Mouse (Mus musculus) liver, embryonic 11.5 days (tissue): Measurements from ENCODE around the gene Hist2h2ac. TPM values are rescaled to one million over a fixed set of nuclear protein-coding genes. Genes with fewer than 3 reads are reported as not detected.

Source experiments
- ATAC-seq: fragments of 200-750 bp; cut with Nextera tagmentation; replicated peaks from 2 replicates; pipeline ENCODE4 v1.8.0; 2017; ENCODE audit warnings: moderate number of reproducible peaks, mild to moderate bottlenecking, moderate TSS enrichment, moderate library complexity; ENCODE audit not compliant: low FRiP score
- DNase-seq: peaks from one replicate; pipeline ENCODE4 v3.0.0-alpha.2; 2017; ENCODE audit warnings: low spot score
- H3K27ac ChIP-seq: fragments of 300-500 bp; sonication (generic); 2 replicates; pipeline ENCODE4 v1.5.1; 2014; ENCODE audit warnings: mild to moderate bottlenecking, low read depth, low read length, control low read depth
- H3K27me3 ChIP-seq: fragments of 300-500 bp; sonication (generic); replicated peaks from 2 replicates; pipeline ENCODE4 v1.6.1; 2014; ENCODE audit warnings: low read length, mixed read lengths; ENCODE audit not compliant: control insufficient read depth, insufficient read depth
- H3K36me3 ChIP-seq: fragments of 300-500 bp; sonication (generic); 2 replicates; pipeline ENCODE4 v1.6.1; 2014; ENCODE audit warnings: mild to moderate bottlenecking, low read length, moderate library complexity, mixed read lengths; ENCODE audit not compliant: control insufficient read depth, insufficient read depth
- H3K4me1 ChIP-seq: fragments of 300-500 bp; sonication (generic); replicated peaks from 2 replicates; pipeline ENCODE4 v1.6.1; 2014; ENCODE audit warnings: low read length, mixed read lengths; ENCODE audit not compliant: control insufficient read depth, insufficient read depth
- H3K4me2 ChIP-seq: fragments of 300-500 bp; sonication (generic); 2 replicates; pipeline ENCODE4 v1.6.1; 2014; ENCODE audit warnings: mild to moderate bottlenecking, control low read depth, moderate library complexity
- H3K4me3 ChIP-seq: fragments of 300-500 bp; sonication (generic); 2 replicates; pipeline ENCODE4 v1.5.1; 2014; ENCODE audit warnings: low read depth, low read length, control low read depth
- H3K9ac ChIP-seq: fragments of 300-500 bp; sonication (generic); 2 replicates; pipeline ENCODE4 v1.6.1; 2014; ENCODE audit warnings: low read depth, low read length, control low read depth
- H3K9me3 ChIP-seq: fragments of 300-500 bp; sonication (generic); 2 replicates; pipeline ENCODE4 v1.6.1; 2016; ENCODE audit warnings: low read length, inconsistent platforms, mixed read lengths; ENCODE audit not compliant: control insufficient read depth
- WGBS: fragments of 180-500 bp; shearing (Covaris S2); extraction: QIAGEN DNeasy Blood & Tissue Kit; methylation state at CpG from one replicate; pipeline ENCODE4 v1.1.7; 2014; 5-methylcytosine and 5-hydroxymethylcytosine counted together
- microRNA-seq: library from miRNA; unstranded; fragments of <30 nt; microRNA quantifications from one replicate; pipeline ENCODE4, GENCODE M21; 2017; ENCODE audit warnings: borderline number of aligned reads
- polyA plus RNA-seq: library from polyadenylated mRNA; unstranded; fragments of >200 nt; fragmentation: Nextera tagmentation; extraction: Ambion mirVana; gene quantifications from 2 replicates; pipeline ENCODE4 v1.2.1, GENCODE M21; 2014

Hist2h2ac gene
- polyA plus RNA-seq, 1 experiment from 2014 or later: 14.7 TPM

GRCm38 (mm10) chr3:96173185-96173584 is 47.5 kb downstream of the Hist2h2ac start:
- Histone ChIP-seq H3K27me3 (no peaks in the 10 kb centered on the region), H3K4me3 (peak overlapping the region; percentile 87), H3K4me2 (peak overlapping the region; percentile 95), H3K36me3 (peaks cover 33% of the 10 kb centered on the region), H3K9ac (peak overlapping the region; percentile 96), H3K9me3 (no peaks in the 10 kb centered on the region), H3K27ac (peak overlapping the region; percentile 95; the same call in 1 of the 2 replicates), H3K4me1 (peaks cover 19% of the 10 kb centered on the region)
- ATAC-seq: no peak
- 32% methylated on average over 7 of the region's 7 CpGs for WGBS
- DNase-seq: no peak

GRCm38 (mm10) chr3:96172197-96173178 is 48.2 kb downstream of the Hist2h2ac start, which contains the start of gene Sf3b4:
Gene Sf3b4 (plus strand): TSS chr3:96172332.
- Histone ChIP-seq H3K4me3 (peak within 1 kb of the TSS; percentile 87), H3K9me3 (no peaks in the 10 kb centered on the region), H3K4me2 (peak within 1 kb of the TSS; percentile 95), H3K27ac (peak within 1 kb of the TSS; percentile 95), H3K27me3 (no peaks in the 10 kb centered on the region), H3K9ac (peak within 1 kb of the TSS; percentile 96), H3K4me1 (peaks cover 19% of the 10 kb centered on the region), H3K36me3 (peaks cover 30% of the 10 kb centered on the region)
- peak; percentile 97 for DNase-seq
- WGBS: under 1% methylated on average over 58 of the region's 58 CpGs
- ATAC-seq: peak; percentile 91

GRCm38 (mm10) chr3:96171583-96172196 is 49.0 kb downstream of the Hist2h2ac start:
- 19% methylated on average over 18 of the region's 18 CpGs for WGBS
- H3K27ac ChIP-seq: peak overlapping the region; percentile 95
- no peaks in the 10 kb centered on the region for H3K27me3 ChIP-seq
- H3K9me3 ChIP-seq: no peaks in the 10 kb centered on the region
- DNase-seq: no peak
- peaks cover 27% of the 10 kb centered on the region for H3K36me3 ChIP-seq
- H3K4me3 ChIP-seq: peak overlapping the region; percentile 87
- peak overlapping the region; percentile 95 for H3K4me2 ChIP-seq
- H3K4me1 ChIP-seq: peaks cover 19% of the 10 kb centered on the region
- H3K9ac ChIP-seq: peak overlapping the region; percentile 96
- ATAC-seq: no peak

DNA sequence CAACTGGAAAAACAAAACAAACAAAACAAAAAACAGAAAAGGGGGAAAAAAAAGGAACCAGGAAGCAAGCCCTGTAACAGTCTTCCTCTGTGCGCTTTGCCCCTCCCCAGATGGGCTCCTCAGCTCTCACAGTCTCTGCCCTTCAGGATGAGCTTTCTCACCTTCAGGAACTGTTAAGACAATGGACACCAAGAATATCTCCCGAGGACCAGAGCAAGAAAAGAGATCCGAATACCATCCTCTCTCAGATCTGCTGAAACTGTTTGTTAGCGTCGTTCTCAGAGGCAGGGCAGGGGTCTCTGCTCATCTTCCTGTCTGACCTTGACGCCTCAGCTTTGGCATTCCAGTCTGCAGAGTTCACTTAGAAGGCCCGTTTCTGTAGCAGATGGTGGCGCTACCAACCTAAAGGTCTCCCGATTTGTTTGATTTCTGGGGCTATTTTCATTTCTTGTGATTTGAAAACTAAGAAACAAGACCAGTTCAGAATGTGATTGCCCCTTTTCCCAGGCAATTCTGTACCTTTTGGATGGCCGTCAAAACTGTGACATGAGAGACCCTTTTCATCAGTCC is 49.6 kb downstream of the Hist2h2ac start:
- peak overlapping the region; percentile 87 for H3K4me3 ChIP-seq
- H3K4me2 ChIP-seq: peak overlapping the region; percentile 95
- no peak for DNase-seq
- peak overlapping the region; percentile 96 for H3K9ac ChIP-seq
- H3K4me1 ChIP-seq: peaks cover 19% of the 10 kb centered on the region
- ATAC-seq: no peak
- H3K9me3 ChIP-seq: no peaks in the 10 kb centered on the region
- H3K36me3 ChIP-seq: peaks cover 22% of the 10 kb centered on the region
- H3K27ac ChIP-seq: peak overlapping the region; percentile 95; the same call in 1 of the 2 replicates
- no peaks in the 10 kb centered on the region for H3K27me3 ChIP-seq
- WGBS: 51% methylated on average over 10 of the region's 10 CpGs

Small RNAs within 50 kb of the gene (microRNA-seq; reads per million reads assigned to microRNA genes)
- gene Gm44492 (not detected), gene Gm47311 (not detected), gene Gm47313 (not detected)

Other genes starting within 250 kb of the Hist2h2ac start
- 21.6 and 22.9 TPM in 2 replicates for gene Plekho1, start 224.9 kb downstream of the Hist2h2ac start, polyA plus RNA-seq
- gene Vps45, start 162.4 kb downstream of the Hist2h2ac start, polyA plus RNA-seq: 17.4 and 18.5 TPM in 2 replicates
- gene Otud7b, start 116.4 kb downstream of the Hist2h2ac start, polyA plus RNA-seq: 7.1 and 7.9 TPM in 2 replicates
- gene Mtmr11, start 58.9 kb downstream of the Hist2h2ac start, polyA plus RNA-seq: 6.8 and 8.8 TPM in 2 replicates
- gene Sf3b4, start 48.5 kb downstream of the Hist2h2ac start, polyA plus RNA-seq: 220 and 243 TPM in 2 replicates
- gene Sv2a, start 39.7 kb downstream of the Hist2h2ac start, polyA plus RNA-seq: 3.5 and 4.3 TPM in 2 replicates
- gene Bola1, start 1.2 kb downstream of the Hist2h2ac start, polyA plus RNA-seq: 93.8 and 98.8 TPM in 2 replicates
- gene Hist2h2ab, start 1.0 kb downstream of the Hist2h2ac start, polyA plus RNA-seq: 0.92 TPM in 1 of 2 replicates, not detected in the other
- gene Hist2h2be, start 239 bp upstream of the Hist2h2ac start, polyA plus RNA-seq: 7.7 and 7.9 TPM in 2 replicates
- gene Hist2h3c2, start 18.2 kb upstream of the Hist2h2ac start, polyA plus RNA-seq: 5.8 and 8.0 TPM in 2 replicates
- 27.8 and 34.5 TPM in 2 replicates for gene Hist2h2aa2, start 19.4 kb upstream of the Hist2h2ac start, polyA plus RNA-seq
- 12.1 and 12.7 TPM in 2 replicates for gene Hist2h2aa1, start 24.6 kb upstream of the Hist2h2ac start, polyA plus RNA-seq
- gene Hist2h3c1, start 25.8 kb upstream of the Hist2h2ac start, polyA plus RNA-seq: 0.93 and 1.5 TPM in 2 replicates
- gene Hist2h4, start 42.4 kb upstream of the Hist2h2ac start, polyA plus RNA-seq: 3.5 and 5.0 TPM in 2 replicates
- gene Hist2h3b, start 47.8 kb upstream of the Hist2h2ac start, polyA plus RNA-seq: 45.6 and 60.2 TPM in 2 replicates
- gene Hist2h2bb, start 48.9 kb upstream of the Hist2h2ac start, polyA plus RNA-seq: 15.1 and 18.9 TPM in 2 replicates
- 4.1 TPM in 2 replicates for gene Fcgr1, start 73.1 kb upstream of the Hist2h2ac start, polyA plus RNA-seq
- gene BC107364, start 231.4 kb upstream of the Hist2h2ac start, polyA plus RNA-seq: not detected in 2 replicates